Mouse (Mus musculus): Measurements from ENCODE around the gene Gm20837. TPM values are rescaled to one million over a fixed set of nuclear protein-coding genes. Genes with fewer than 3 reads are reported as not detected.

Gm20837 gene
- not detected for polyA plus RNA-seq (2017; shearing (Covaris generic))

DNA sequence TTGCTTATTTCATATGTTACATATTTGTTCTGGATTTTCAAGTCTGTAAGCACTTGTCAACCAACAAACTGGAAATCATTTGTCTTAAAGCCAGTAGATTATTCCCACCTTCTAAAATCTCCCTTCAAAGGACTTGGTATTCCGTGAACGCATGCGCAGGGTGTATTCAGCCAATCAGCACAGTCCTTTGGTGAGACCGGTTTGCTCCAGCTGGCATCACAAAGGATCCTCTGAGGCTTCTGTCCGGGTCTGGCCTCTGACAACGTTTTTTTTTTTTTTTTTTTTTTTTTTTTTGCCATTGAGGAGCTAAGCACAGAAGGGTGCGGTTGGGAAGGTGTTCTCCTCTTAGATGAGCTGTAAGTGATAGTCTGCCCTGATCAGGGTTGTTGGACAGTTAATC lies at the start of gene Gm20837:
TSS of gene Gm20837 (plus strand) at position 301 of the 400 bp plus-strand sequence.

Measured in inflammation-experienced regulatory T-cells (primary cell).